Mouse (Mus musculus) spleen, adult 2 months (tissue): ENCODE results near the gene Tm7sf3.

Source experiments
- CTCF ChIP-seq: fragments of 200-500 bp; IDR thresholded peaks from 2 replicates; pipeline ENCODE4 v1.5.1; 2011; ENCODE audit warnings: mild to moderate bottlenecking, inconsistent platforms; ENCODE audit not compliant: insufficient read depth, insufficient read length, insufficient replicate concordance; ENCODE audit errors: extremely low read depth
- POLR2A ChIP-seq: fragments of 200-500 bp; IDR thresholded peaks from 2 replicates; pipeline ENCODE4 v1.6.1; 2011; ENCODE audit warnings: low read depth, low read length, inconsistent platforms

GRCm38 (mm10) chr6:146628123-146628522 is 14.5 kb downstream of the Tm7sf3 start:
- TF ChIP-seq POLR2A: no peak
- no peak for TF ChIP-seq CTCF
